Mouse (Mus musculus): ENCODE results near the gene Srsf6. TPM values are rescaled to one million over a fixed set of nuclear protein-coding genes. Genes with fewer than 3 reads are reported as not detected.

Gene Srsf6
- polyA plus RNA-seq, 1 experiment: 46.1 TPM

DNA sequence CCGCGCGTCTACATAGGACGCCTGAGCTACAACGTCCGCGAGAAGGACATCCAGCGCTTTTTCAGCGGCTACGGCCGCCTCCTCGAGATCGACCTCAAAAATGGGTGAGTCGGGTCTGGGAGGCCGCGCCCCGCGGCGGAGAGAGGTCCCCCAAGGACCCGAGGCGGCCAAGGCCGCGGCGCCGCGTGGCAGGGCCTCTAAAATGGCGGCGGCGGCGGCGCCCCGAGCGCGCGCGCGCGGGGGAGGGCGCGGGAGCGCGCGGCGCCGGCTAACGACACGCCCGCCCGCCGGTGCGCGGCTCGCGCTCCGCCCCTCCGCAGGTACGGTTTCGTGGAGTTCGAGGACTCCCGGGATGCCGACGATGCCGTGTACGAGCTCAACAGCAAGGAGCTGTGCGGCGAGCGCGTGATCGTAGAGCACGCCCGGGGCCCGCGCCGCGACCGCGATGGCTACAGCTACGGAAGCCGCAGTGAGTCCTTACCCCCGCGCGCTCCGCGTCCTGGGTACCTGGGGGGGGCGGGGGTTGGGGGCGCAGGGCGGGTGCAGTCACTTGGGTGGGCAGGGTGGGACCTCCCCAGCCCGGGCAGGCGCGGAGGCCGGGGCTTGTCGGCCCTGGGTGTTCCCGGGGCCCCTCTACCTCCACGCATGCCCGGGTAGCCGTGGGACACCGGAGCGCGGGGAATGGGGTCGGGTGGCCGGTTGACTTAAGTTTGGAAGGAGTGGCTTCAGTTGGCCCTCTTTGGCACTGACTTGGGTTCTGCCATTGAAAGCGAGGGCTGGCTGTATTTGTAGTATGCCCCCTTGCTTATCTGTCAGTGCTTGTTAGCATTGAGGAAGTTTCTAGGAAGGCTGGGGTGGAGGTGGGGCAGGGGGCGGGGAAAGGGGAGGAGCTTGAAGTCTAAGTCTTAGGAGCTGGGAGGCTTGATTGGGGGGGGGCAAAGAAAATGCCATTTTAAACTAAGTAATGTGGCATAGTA lies 634 bp downstream of the Srsf6 start:
- peaks cover 28% of the 10 kb centered on the region for H3K36me3 ChIP-seq (ENCODE audit: control insufficient read depth, insufficient read depth, low read length)
- no peaks in the 10 kb centered on the region for H3K27me3 ChIP-seq (ENCODE audit: control insufficient read depth, insufficient read depth, low read length)
- peak overlapping the region; percentile 90 for H3K4me3 ChIP-seq (ENCODE audit: low read depth, low read length)
- peak overlapping the region; percentile 79 for H3K27ac ChIP-seq (ENCODE audit: insufficient read depth, low read depth, low read length)
- peaks cover 6% of the 10 kb centered on the region; the same call in 1 of the 2 replicates for H3K4me1 ChIP-seq (ENCODE audit: control insufficient read depth, insufficient read depth, insufficient read length, low read length)
- WGBS: under 1% methylated on average over 103 of the region's 103 CpGs
- TF ChIP-seq CTCF (IDR thresholded peaks at IDR 0.05; ENCODE audit: extremely low read depth, insufficient read length, insufficient replicate concordance, low read depth, low read length) (no peak), POLR2A (IDR thresholded peaks at IDR 0.05; ENCODE audit: low read depth, low read length) (no peak)

- Histone ChIP-seq H3K27me3 (ENCODE audit: control insufficient read depth, insufficient read depth, low read length) (no peaks in the 10 kb centered on the region), H3K4me3 (ENCODE audit: low read depth, low read length) (peak overlapping the region; percentile 34), H3K27ac (ENCODE audit: insufficient read depth, low read depth, low read length) (no peak overlapping the region), H3K36me3 (ENCODE audit: control insufficient read depth, insufficient read depth, low read length) (peaks cover 33% of the 10 kb centered on the region), H3K4me1 (ENCODE audit: control insufficient read depth, insufficient read depth, insufficient read length, low read length) (peaks cover 6% of the 10 kb centered on the region; the same call in 1 of the 2 replicates)
- TF ChIP-seq CTCF (IDR thresholded peaks at IDR 0.05; ENCODE audit: extremely low read depth, insufficient read length, insufficient replicate concordance, low read depth, low read length): no peak
- no peak for TF ChIP-seq POLR2A (IDR thresholded peaks at IDR 0.05; ENCODE audit: low read depth, low read length)
- 29% methylated on average over 4 of the region's 4 CpGs for WGBS
Measured at GRCm38 (mm10) chr2:162932706-162933105, 1.4 kb downstream of the Srsf6 start.

GRCm38 (mm10) chr2:162934421-162934820 lies 3.1 kb downstream of the Srsf6 start:
- no peak overlapping the region for H3K27ac ChIP-seq (ENCODE audit: insufficient read depth, low read depth, low read length)
- peaks cover 45% of the 10 kb centered on the region for H3K36me3 ChIP-seq (ENCODE audit: control insufficient read depth, insufficient read depth, low read length)
- TF ChIP-seq CTCF (IDR thresholded peaks at IDR 0.05; ENCODE audit: extremely low read depth, insufficient read length, insufficient replicate concordance, low read depth, low read length) (no peak), POLR2A (IDR thresholded peaks at IDR 0.05; ENCODE audit: low read depth, low read length) (no peak)
- WGBS: 64% methylated on average over 19 of the region's 19 CpGs
- H3K27me3 ChIP-seq (ENCODE audit: control insufficient read depth, insufficient read depth, low read length): no peaks in the 10 kb centered on the region
- peaks cover 6% of the 10 kb centered on the region; the same call in 1 of the 2 replicates for H3K4me1 ChIP-seq (ENCODE audit: control insufficient read depth, insufficient read depth, insufficient read length, low read length)
- no peak overlapping the region for H3K4me3 ChIP-seq (ENCODE audit: low read depth, low read length)

DNA sequence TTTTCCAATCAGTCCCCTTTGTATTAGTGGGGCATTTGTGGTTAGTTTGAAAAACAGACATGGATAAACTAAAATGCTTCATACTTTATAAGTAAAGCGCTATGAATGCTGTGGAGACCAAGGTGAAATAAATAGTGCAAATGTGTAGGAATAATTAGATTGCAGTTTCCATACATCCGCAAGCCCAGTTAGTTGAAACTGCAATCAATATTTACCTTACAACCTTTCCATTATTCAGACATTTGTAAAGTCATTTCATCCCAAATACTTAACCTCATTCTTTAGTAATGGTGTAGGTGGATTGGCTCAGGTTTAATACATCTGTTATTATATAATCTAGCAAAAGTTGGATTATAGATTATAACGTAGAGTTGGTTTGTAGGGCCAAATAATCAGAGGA lies 4.4 kb downstream of the Srsf6 start:
- Histone ChIP-seq H3K4me3 (ENCODE audit: low read depth, low read length) (no peak overlapping the region), H3K27me3 (ENCODE audit: control insufficient read depth, insufficient read depth, low read length) (no peaks in the 10 kb centered on the region), H3K36me3 (ENCODE audit: control insufficient read depth, insufficient read depth, low read length) (peaks cover 53% of the 10 kb centered on the region), H3K27ac (ENCODE audit: insufficient read depth, low read depth, low read length) (no peak overlapping the region), H3K4me1 (ENCODE audit: control insufficient read depth, insufficient read depth, insufficient read length, low read length) (peaks cover 6% of the 10 kb centered on the region; the same call in 1 of the 2 replicates)
- WGBS: 90% methylated on average over 3 of the region's 3 CpGs
- TF ChIP-seq CTCF (IDR thresholded peaks at IDR 0.05; ENCODE audit: extremely low read depth, insufficient read length, insufficient replicate concordance, low read depth, low read length): no peak
- no peak for TF ChIP-seq POLR2A (IDR thresholded peaks at IDR 0.05; ENCODE audit: low read depth, low read length)

DNA sequence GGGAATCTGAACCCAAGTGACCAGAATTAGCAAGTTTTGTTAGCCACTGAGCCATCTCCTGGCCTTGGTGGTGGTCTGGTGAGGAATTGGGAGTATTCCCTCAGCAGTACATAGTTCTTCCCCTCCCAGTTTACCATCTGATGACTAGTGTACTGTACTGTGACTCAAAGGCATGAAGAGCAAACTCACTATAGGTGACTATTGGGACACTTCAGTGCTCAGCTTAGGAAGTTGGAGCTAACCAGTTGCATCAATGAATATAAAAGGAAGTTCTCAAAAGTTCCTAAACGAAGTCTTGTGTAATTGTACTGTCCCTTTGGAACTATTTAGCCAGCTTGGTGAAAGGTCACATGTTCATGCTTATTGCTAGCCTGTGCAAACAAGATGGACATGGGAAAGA lies 8.2 kb downstream of the Srsf6 start:
- TF ChIP-seq POLR2A (IDR thresholded peaks at IDR 0.05; ENCODE audit: low read depth, low read length) (no peak), CTCF (IDR thresholded peaks at IDR 0.05; ENCODE audit: extremely low read depth, insufficient read length, insufficient replicate concordance, low read depth, low read length) (no peak)
- WGBS: 19% methylated on average over 1 of the region's 1 CpGs
- Histone ChIP-seq H3K27me3 (ENCODE audit: control insufficient read depth, insufficient read depth, low read length) (no peaks in the 10 kb centered on the region), H3K36me3 (ENCODE audit: control insufficient read depth, insufficient read depth, low read length) (peaks cover 38% of the 10 kb centered on the region), H3K4me3 (ENCODE audit: low read depth, low read length) (no peak overlapping the region), H3K4me1 (ENCODE audit: control insufficient read depth, insufficient read depth, insufficient read length, low read length) (peaks cover 4% of the 10 kb centered on the region; the same call in 1 of the 2 replicates), H3K27ac (ENCODE audit: insufficient read depth, low read depth, low read length) (no peak overlapping the region)

GRCm38 (mm10) chr2:162943148-162943846 lies 12.0 kb downstream of the Srsf6 start, which contains the start of gene L3mbtl1:
L3mbtl1 (plus strand) TSS chr2:162943472.
- Histone ChIP-seq H3K4me3 (ENCODE audit: low read depth, low read length) (peak within 1 kb of the TSS; percentile 42), H3K27me3 (ENCODE audit: control insufficient read depth, insufficient read depth, low read length) (no peaks in the 10 kb centered on the region), H3K27ac (ENCODE audit: insufficient read depth, low read depth, low read length) (no peak within 1 kb of the TSS), H3K4me1 (ENCODE audit: control insufficient read depth, insufficient read depth, insufficient read length, low read length) (peaks cover 7% of the 10 kb centered on the region; the same call in 1 of the 2 replicates), H3K36me3 (ENCODE audit: control insufficient read depth, insufficient read depth, low read length) (peaks cover 17% of the 10 kb centered on the region)
- under 1% methylated on average over 40 of the region's 40 CpGs for WGBS
- TF ChIP-seq CTCF (IDR thresholded peaks at IDR 0.05; ENCODE audit: extremely low read depth, insufficient read length, insufficient replicate concordance, low read depth, low read length): no peak
- TF ChIP-seq POLR2A (IDR thresholded peaks at IDR 0.05; ENCODE audit: low read depth, low read length): no peak
